Mouse (Mus musculus): ENCODE results near the gene Psmd2. TPM values are rescaled to one million over a fixed set of nuclear protein-coding genes. Genes with fewer than 3 reads are reported as not detected.
A peak's percentile ranks its signal among the peaks of the same experiment; 100 is the strongest.
"Not testable (repeated sequence)": the region's sequence is repeated elsewhere in the genome, so short reads cannot be mapped to it uniquely, and the experiment has no call there.

The Psmd2 gene
- polyA plus RNA-seq, 1 experiment from 2014 or later, result 520 TPM

- no peak overlapping the region for H3K27ac ChIP-seq (replicated peaks)
- H3K27me3 ChIP-seq (replicated peaks; ENCODE audit: low read depth, poor library complexity, severe bottlenecking), result peaks cover 35% of the 10 kb centered on the region
- no peaks in the 10 kb centered on the region for H3K9me3 ChIP-seq
- WGBS, result 59% methylated on average over 11 of the region's 11 CpGs
- no peak for DNase-seq (ENCODE audit: low spot score)
- no peak overlapping the region for H3K4me3 ChIP-seq
- peaks cover 17% of the 10 kb centered on the region for H3K4me1 ChIP-seq
- no peaks in the 10 kb centered on the region for H3K36me3 ChIP-seq (replicated peaks)
Measured at GRCm38 (mm10) chr16:20628871-20629391, 22.5 kb upstream of the Psmd2 start.

- 8% methylated on average over 54 of the region's 54 CpGs for WGBS
- Histone ChIP-seq H3K27me3 (replicated peaks; ENCODE audit: low read depth, poor library complexity, severe bottlenecking) (peaks cover 35% of the 10 kb centered on the region), H3K36me3 (replicated peaks) (no peaks in the 10 kb centered on the region), H3K9me3 (no peaks in the 10 kb centered on the region), H3K4me3 (peak within 1 kb of the TSS; percentile 73), H3K27ac (replicated peaks) (peak within 1 kb of the TSS; percentile 85), H3K4me1 (peaks cover 17% of the 10 kb centered on the region)
- peak; percentile 68 for DNase-seq (ENCODE audit: low spot score)
Measured at GRCm38 (mm10) chr16:20629731-20630634, 21.5 kb upstream of the Psmd2 start, which contains the start of gene Ece2. Ece2 (plus strand) TSS chr16:20629828.

- 86% methylated on average over 8 of the region's 8 CpGs for WGBS
Measured at GRCm38 (mm10) chr16:20637410-20637809, 14.0 kb upstream of the Psmd2 start.

GRCm38 (mm10) chr16:20638367-20638766, 13.1 kb upstream of the Psmd2 start:
- no peak overlapping the region for H3K4me3 ChIP-seq
- H3K9me3 ChIP-seq, result no peaks in the 10 kb centered on the region
- H3K27ac ChIP-seq (replicated peaks), result no peak overlapping the region
- H3K27me3 ChIP-seq (replicated peaks; ENCODE audit: low read depth, poor library complexity, severe bottlenecking), result no peaks in the 10 kb centered on the region
- 84% methylated on average over 8 of the region's 8 CpGs for WGBS
- no peaks in the 10 kb centered on the region for H3K36me3 ChIP-seq (replicated peaks)
- no peak for DNase-seq (ENCODE audit: low spot score)
- no peaks in the 10 kb centered on the region for H3K4me1 ChIP-seq

More at GRCm38 (mm10) chr16:20637410-20637809, 14.0 kb upstream of the Psmd2 start:
- H3K4me3 ChIP-seq, result no peak overlapping the region
- no peak overlapping the region for H3K27ac ChIP-seq (replicated peaks)
- no peaks in the 10 kb centered on the region for H3K4me1 ChIP-seq
- H3K9me3 ChIP-seq, result no peaks in the 10 kb centered on the region
- DNase-seq (ENCODE audit: low spot score), result no peak
- H3K36me3 ChIP-seq (replicated peaks), result no peaks in the 10 kb centered on the region
- H3K27me3 ChIP-seq (replicated peaks; ENCODE audit: low read depth, poor library complexity, severe bottlenecking), result no peaks in the 10 kb centered on the region

GRCm38 (mm10) chr16:20642161-20642560, 9.3 kb upstream of the Psmd2 start:
- Histone ChIP-seq H3K36me3 (replicated peaks) (no peaks in the 10 kb centered on the region), H3K4me3 (no peak overlapping the region), H3K4me1 (no peaks in the 10 kb centered on the region), H3K27ac (replicated peaks) (no peak overlapping the region), H3K9me3 (no peaks in the 10 kb centered on the region), H3K27me3 (replicated peaks; ENCODE audit: low read depth, poor library complexity, severe bottlenecking) (no peaks in the 10 kb centered on the region)
- peak; percentile 76 for DNase-seq (ENCODE audit: low spot score)
- 2% methylated on average over 8 of the region's 8 CpGs for WGBS

GRCm38 (mm10) chr16:20643911-20644310, 7.5 kb upstream of the Psmd2 start:
- Histone ChIP-seq H3K27me3 (replicated peaks; ENCODE audit: low read depth, poor library complexity, severe bottlenecking) (no peaks in the 10 kb centered on the region), H3K36me3 (replicated peaks) (no peaks in the 10 kb centered on the region), H3K9me3 (no peaks in the 10 kb centered on the region), H3K27ac (replicated peaks) (no peak overlapping the region), H3K4me3 (no peak overlapping the region), H3K4me1 (no peaks in the 10 kb centered on the region)
- DNase-seq (ENCODE audit: low spot score), result no peak
- whole genome bisulfite sequencing, result 85% methylated on average over 7 of the region's 7 CpGs

- peaks cover 18% of the 10 kb centered on the region for H3K4me1 ChIP-seq
- DNase-seq (ENCODE audit: low spot score), result no peak
- WGBS, result 11% methylated on average over 12 of the region's 12 CpGs
- H3K4me3 ChIP-seq, result peak overlapping the region; percentile 97
- no peaks in the 10 kb centered on the region for H3K27me3 ChIP-seq (replicated peaks; ENCODE audit: low read depth, poor library complexity, severe bottlenecking)
- peaks cover 42% of the 10 kb centered on the region for H3K36me3 ChIP-seq (replicated peaks)
- peak overlapping the region; percentile 89 for H3K27ac ChIP-seq (replicated peaks)
- no peaks in the 10 kb centered on the region for H3K9me3 ChIP-seq
Measured at GRCm38 (mm10) chr16:20651947-20652310, 477 bp downstream of the Psmd2 start.

GRCm38 (mm10) chr16:20653315-20653714, 1.9 kb downstream of the Psmd2 start:
- H3K9me3 ChIP-seq, result no peaks in the 10 kb centered on the region
- peaks cover 56% of the 10 kb centered on the region for H3K36me3 ChIP-seq (replicated peaks)
- H3K27me3 ChIP-seq (replicated peaks; ENCODE audit: low read depth, poor library complexity, severe bottlenecking), result no peaks in the 10 kb centered on the region
- peaks cover 18% of the 10 kb centered on the region for H3K4me1 ChIP-seq
- peak overlapping the region; percentile 97; the same call in 1 of the 2 replicates for H3K4me3 ChIP-seq
- no peak overlapping the region for H3K27ac ChIP-seq (replicated peaks)
- no peak for DNase-seq (ENCODE audit: low spot score)
- 63% methylated on average over 2 of the region's 2 CpGs for WGBS

GRCm38 (mm10) chr16:20657661-20658060, 6.2 kb downstream of the Psmd2 start:
- Histone ChIP-seq H3K4me3 (no peak overlapping the region), H3K4me1 (peaks cover 7% of the 10 kb centered on the region), H3K36me3 (replicated peaks) (peaks cover 99% of the 10 kb centered on the region), H3K27ac (replicated peaks) (no peak overlapping the region), H3K27me3 (replicated peaks; ENCODE audit: low read depth, poor library complexity, severe bottlenecking) (no peaks in the 10 kb centered on the region), H3K9me3 (no peaks in the 10 kb centered on the region)
- 94% methylated on average over 4 of the region's 4 CpGs for WGBS
- DNase-seq (ENCODE audit: low spot score), result no peak

- not testable (repeated sequence) for DNase-seq (ENCODE audit: low spot score); H3K4me3 ChIP-seq; H3K27me3 ChIP-seq (replicated peaks; ENCODE audit: low read depth, poor library complexity, severe bottlenecking); H3K9me3 ChIP-seq; H3K4me1 ChIP-seq; H3K27ac ChIP-seq (replicated peaks)
- 97% methylated on average over 6 of the region's 6 CpGs for WGBS
- H3K36me3 ChIP-seq (replicated peaks), result peaks cover 30% of the 10 kb centered on the region
Measured at GRCm38 (mm10) chr16:20668013-20668412, 16.6 kb downstream of the Psmd2 start, which contains the start of gene Eif4g1. Eif4g1 (plus strand) TSS chr16:20668313.

- Histone ChIP-seq H3K9me3 (no peaks in the 10 kb centered on the region), H3K27me3 (replicated peaks; ENCODE audit: low read depth, poor library complexity, severe bottlenecking) (no peaks in the 10 kb centered on the region), H3K4me1 (peaks cover 23% of the 10 kb centered on the region), H3K36me3 (replicated peaks) (peaks cover 24% of the 10 kb centered on the region), H3K4me3 (no peak overlapping the region), H3K27ac (replicated peaks) (no peak overlapping the region)
- no peak for DNase-seq (ENCODE audit: low spot score)
- WGBS, result 88% methylated on average over 3 of the region's 3 CpGs
Measured at GRCm38 (mm10) chr16:20670291-20670690, 18.8 kb downstream of the Psmd2 start.

- peaks cover 32% of the 10 kb centered on the region for H3K36me3 ChIP-seq (replicated peaks)
- WGBS, result 27% methylated on average over 6 of the region's 6 CpGs
- H3K27ac ChIP-seq (replicated peaks), result peak overlapping the region; percentile 98; the same call in 1 of the 2 replicates
- H3K9me3 ChIP-seq, result no peaks in the 10 kb centered on the region
- DNase-seq (ENCODE audit: low spot score), result no peak
- H3K27me3 ChIP-seq (replicated peaks; ENCODE audit: low read depth, poor library complexity, severe bottlenecking), result no peaks in the 10 kb centered on the region
- peak overlapping the region; percentile 100 for H3K4me3 ChIP-seq
- H3K4me1 ChIP-seq, result peaks cover 26% of the 10 kb centered on the region
Measured at GRCm38 (mm10) chr16:20671886-20672285, 20.4 kb downstream of the Psmd2 start.

- Histone ChIP-seq H3K4me1 (peaks cover 26% of the 10 kb centered on the region), H3K9me3 (no peaks in the 10 kb centered on the region), H3K4me3 (peak overlapping the region; percentile 100), H3K27ac (replicated peaks) (peak overlapping the region; percentile 98), H3K27me3 (replicated peaks; ENCODE audit: low read depth, poor library complexity, severe bottlenecking) (no peaks in the 10 kb centered on the region), H3K36me3 (replicated peaks) (peaks cover 38% of the 10 kb centered on the region)
- WGBS, result under 1% methylated on average over 38 of the region's 38 CpGs
- DNase-seq (ENCODE audit: low spot score), result peak; percentile 97
Measured at GRCm38 (mm10) chr16:20672500-20672902, 21.0 kb downstream of the Psmd2 start.

Data from embryonic facial prominence, embryonic 10.5 days (tissue).